Mouse (Mus musculus) E14TG2a.4 (cell line): ENCODE results near the gene Rhod.

ENCODE experiments used
- CTCF ChIP-seq: conservative IDR thresholded peaks from 2 replicates; pipeline ENCODE4 v1.5.1; 2014; ENCODE audit warnings: low read length
- NANOG ChIP-seq: IDR thresholded peaks from 2 replicates; pipeline ENCODE4 v1.6.1; 2014; ENCODE audit warnings: borderline replicate concordance, low read length, mixed read lengths
- POU5F1 ChIP-seq: IDR thresholded peaks from 2 replicates; pipeline ENCODE4 v1.6.1; 2014; ENCODE audit warnings: low read length, borderline replicate concordance

DNA sequence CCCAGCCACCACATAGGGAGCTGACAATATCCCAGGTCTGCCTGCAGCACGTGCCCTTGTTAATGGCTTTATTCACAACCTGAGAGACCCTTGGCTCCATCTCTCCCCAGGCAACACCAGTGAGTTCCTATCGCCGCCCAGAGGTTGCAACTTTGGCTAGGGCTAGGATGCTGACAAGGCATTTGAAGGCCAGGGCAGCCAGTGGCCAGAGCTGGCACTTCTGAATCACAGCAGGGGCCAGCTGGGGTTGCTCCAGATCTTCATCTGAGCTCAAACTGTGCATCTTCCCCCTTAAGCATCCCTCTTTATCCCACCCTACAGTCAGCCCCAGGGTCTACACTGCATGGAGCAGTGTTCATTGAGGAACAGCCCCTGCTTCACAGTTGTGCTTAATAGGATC lies 35.5 kb upstream of the Rhod start:
- TF ChIP-seq CTCF (no peak), NANOG (no peak), POU5F1 (no peak)
